Mouse (Mus musculus): ENCODE measurements at regions not wholly inside any gene's neighbourhood (a gene's known extent, or its start where the extent isn't known, plus 50 kb on each side); places are given as distances from the start of the nearest gene placed in this dataset.

DNA sequence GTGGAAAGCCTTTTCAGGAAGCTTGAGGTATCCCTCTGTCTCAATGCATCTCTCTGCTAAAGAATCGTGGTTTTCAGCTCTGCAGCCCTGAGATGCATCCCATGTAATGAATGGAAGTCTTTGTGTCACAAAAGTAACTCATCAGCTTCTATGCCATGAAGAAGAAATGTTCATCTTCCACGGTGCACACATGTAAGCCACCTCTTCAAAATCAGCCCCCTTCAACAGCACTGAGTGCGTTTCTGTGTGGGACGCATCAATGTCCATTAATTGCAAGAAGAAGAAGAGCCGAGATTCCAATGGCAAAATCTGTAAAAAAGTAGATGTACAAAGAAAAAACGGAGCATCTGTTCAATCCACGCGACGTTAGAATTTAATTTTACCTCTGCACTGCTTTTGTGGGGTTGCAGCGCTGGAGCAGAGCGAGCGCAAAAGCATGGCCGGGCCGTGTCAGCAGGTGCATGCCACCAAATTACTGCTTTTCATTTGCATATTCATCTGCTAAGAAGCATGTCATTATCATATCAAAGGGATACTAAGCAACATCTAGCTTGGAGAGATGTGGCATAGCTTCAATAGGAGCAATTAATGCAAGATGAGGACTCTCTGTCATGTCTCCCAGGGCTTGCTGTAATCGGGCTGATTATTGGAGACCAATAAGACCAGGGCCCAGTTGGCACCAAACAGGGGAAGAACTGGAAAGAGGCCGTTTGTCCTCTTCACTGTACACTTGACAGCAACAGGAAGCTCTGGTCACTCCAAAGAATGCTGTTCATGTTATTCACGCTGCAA is 185.0 kb upstream of the Sox2 start:
- no peak for DNase-seq

DNA sequence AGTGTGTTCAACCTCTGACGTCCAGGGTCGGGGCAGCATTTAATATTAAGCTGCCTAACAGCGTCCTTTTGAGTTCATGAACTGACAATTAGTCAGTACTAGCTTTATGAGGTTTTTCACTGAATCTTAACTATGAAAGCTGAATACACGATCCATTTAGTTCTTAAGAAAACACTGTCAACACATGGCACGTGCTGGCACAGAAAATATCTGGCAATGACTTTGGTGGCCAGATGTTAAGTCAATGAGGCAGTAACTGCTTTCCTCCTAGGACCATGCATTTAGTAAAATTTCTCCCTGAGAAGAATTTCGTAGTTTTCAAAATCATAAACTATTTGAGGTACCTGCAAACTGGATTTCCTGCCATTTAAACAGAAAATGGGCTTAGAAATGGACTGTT is 191.4 kb upstream of the Sox2 start:
- DNase-seq = no peak

- peak; percentile 49 for DNase-seq
These were observed 192.4 kb upstream of the Sox2 start for GRCm38 (mm10) chr3:34457821-34458220.

DNA sequence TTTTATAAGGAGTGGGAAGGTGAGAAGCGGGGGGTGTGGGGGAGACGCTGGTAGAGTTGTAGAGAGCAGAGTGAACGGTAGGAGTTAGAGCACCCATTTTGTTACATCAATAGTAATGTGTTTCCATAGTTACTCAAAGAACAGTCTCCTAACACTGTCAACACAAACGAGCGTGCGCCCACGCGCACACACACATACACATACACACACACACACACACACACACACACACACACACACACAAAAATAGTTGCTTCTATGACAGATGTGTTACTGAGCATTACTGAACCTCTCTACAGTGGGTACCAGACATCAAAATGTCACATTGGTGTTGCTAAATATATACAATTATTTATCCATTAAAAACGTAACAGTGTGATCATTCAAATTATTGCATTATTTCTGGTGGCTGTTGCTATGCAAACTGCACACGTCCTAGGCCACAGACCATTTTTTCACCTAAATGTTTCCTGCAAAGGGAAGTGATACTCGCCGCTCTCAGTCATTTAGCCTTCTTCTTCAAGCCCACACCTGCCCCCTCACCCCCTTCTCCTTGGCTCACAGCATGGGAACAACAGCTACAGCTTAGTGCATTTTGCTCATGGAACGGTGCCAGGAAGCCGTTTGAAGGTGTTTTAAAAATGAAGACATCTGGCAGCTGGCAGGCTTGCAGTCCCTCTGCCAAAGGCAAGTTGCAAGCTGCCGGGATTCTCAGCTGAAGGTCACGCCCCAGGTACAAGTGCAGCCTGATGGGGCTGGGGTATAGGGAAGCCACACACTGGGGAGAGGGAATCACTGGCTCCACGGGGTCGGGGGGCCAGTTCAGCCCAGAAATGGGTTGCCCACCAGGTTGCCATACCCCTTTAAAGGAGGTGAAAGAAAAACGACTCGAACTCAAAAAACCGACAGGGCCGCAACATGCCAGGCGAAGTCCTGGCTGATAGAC is 193.4 kb upstream of the Sox2 start:
- peak; percentile 24 for DNase-seq

DNA sequence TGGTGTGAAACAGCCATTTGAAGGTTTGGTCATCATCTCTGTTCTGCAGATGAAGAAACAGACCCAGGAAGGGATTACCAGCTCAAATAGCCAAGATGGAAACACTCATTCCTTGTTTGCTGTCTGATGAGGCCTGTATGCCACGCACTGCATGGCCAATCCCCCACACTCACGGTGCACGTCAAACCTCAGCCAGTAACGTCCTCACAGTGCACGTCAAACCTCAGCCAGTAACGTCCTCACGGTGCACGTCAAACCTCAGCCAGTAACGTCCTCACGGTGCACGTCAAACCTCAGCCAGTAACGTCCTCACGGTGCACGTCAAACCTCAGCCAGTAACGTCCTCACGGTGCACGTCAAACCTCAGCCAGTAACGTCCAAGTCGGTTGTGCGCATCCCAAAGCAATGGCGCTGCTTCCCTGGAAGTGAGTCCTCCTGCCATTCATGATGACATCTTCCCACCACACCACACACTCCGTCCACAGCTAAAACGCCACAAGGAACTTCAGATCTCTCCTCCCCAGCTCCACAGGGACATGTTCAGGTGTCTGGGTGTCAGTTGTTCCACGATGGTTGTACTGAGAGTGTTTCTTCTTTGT is 196.1 kb upstream of the Sox2 start:
- no peak for DNase-seq

DNA sequence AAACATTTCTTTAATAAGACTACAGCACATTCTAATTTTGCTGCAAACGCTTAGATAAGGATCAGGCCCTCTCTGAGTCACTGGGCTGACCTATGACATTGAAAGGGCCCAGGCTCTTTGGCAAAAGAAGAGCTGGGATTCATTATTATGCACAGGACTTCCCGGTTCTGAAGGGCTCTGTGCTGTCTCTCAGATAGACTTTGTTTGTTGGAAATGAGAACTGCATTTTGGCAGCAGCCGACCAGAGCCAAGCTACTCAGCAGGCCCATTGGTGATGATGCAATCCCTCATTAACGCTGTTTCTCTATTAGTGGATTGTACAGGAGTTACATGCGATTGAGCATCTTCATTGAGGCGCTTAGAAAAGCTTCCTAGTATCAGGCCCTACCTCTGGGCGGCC is 204.9 kb upstream of the Sox2 start:
- DNase-seq = no peak

DNA sequence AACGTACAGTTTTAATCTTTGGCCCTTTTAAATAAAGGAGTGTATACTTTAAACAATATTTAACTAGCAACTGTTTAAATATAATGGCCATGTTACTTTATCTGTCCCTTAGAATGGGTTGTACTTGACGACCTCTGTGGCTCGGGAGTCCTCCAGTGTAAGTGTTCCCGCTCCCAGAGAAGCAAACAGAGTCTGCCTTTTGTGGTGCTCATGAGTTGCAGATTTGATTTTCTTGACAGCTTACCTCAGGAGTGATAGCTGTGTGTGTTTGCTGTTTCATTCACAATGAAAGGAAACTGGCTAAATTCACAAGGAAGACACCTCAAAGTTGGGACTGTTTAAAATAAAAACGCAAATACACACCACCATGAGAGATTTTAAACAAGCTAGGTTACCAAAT is 205.4 kb upstream of the Sox2 start:
- DNase-seq = no peak

GRCm38 (mm10) chr3:34443731-34444628 is 206.2 kb upstream of the Sox2 start:
- no peak for DNase-seq

- DNase-seq = no peak
These were observed 206.9 kb upstream of the Sox2 start for GRCm38 (mm10) chr3:34443307-34443706.

GRCm38 (mm10) chr3:34441792-34442191 is 208.4 kb upstream of the Sox2 start:
- no peak for DNase-seq

- DNase-seq = no peak
These were observed 208.9 kb upstream of the Sox2 start for GRCm38 (mm10) chr3:34441266-34441665.

GRCm38 (mm10) chr3:34434901-34435300 is 215.3 kb upstream of the Sox2 start:
- DNase-seq = no peak

DNA sequence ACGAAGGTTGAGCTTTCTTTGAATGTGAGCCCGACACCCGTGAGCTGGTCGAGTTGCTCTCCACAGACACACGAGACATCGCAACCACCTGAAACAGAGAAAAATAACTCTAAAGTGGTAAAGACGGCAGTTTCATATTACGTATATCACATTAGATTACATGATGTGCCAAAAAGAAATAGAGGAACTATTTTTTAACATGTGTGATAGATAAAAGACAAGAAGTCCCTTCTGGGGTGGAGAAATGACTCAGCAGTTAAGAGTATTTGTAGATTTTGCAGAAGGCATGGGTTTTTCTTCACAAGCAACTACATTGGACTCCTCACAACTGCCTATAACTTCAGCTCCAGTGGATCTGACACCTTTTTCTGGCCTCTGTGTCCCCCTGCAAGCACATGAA is 222.2 kb upstream of the Sox2 start:
- DNase-seq = no peak

GRCm38 (mm10) chr3:34427495-34427894 is 222.7 kb upstream of the Sox2 start:
- DNase-seq = no peak

- no peak for DNase-seq
These were observed 223.2 kb upstream of the Sox2 start for GRCm38 (mm10) chr3:34426955-34427354.

DNA sequence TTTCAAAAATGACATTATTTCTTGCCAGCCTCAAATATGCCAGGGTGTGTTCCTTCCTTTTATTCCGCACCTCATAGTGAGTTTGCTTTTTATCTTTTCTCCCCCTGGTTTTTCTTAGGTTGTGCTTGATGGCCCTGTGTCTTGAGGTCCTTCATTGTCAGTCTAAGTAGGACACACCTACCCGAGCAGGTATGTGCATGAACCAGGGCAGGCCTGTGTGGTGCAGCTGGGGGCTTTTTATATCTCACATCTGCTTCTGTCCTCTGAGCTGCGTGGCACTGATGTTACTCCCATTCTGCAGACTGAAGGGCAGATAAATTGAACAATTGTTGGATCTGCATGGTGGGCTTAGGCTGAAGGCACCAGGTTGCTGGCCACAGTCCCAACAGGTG is 238.3 kb upstream of the Sox2 start:
- no peak for DNase-seq

DNA sequence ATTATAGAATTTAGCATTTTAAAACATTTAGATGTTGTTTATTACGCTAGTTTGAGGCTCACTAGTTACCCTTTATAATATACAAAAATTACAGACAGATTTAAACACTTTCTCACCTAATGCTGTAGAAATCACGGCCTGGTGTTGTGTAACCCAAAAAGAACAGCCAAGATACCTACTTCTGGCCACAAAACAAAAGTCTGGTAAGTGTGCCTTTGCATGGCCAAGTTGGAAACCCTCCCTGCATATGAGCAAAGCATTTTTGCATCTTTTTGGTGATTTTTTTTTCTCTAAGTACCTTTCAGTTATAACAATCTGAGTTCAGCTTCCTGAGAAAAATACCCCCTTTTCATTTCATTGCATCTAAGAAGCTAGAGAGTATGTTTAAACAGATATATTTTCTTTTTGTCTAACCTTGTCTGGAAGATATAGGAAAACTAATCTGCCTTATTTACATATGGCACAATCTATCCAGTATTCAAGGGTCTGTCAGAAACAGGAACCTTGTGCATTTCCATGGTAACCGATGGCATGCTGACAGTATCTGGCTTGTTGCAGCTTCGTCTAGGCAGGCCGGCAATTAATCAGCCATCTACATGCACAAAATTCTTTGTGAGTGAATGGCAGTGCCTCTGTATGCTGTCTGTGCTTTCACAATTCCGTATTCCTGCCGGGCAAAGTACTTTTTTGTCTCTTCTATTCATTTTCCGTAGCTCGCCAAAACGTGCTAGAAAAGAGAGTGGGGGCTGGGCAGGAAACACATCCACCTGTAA is 238.9 kb upstream of the Sox2 start:
- no peak for DNase-seq

GRCm38 (mm10) chr3:34403586-34403985 is 246.6 kb upstream of the Sox2 start:
- DNase-seq = no peak

DNA sequence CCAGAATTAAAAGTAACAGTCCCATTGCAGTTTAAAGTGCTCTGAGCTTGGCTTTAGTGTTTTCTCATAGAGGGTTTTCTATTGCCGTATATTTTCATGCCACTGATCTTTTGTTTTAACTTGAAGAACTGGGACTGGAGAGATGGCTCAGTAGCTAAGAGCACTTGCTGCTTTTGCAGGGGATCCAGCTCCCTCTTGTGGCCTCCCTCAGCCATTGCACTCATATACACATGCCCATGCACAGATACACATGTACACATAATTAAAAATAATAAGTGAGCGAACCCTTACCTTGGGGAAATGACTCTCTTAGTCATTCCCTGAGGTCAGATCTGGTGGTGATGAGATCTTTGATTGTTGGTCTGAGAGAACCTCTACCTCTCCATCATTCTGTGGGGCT is 258.9 kb upstream of the Sox2 start:
- no peak for DNase-seq

DNA sequence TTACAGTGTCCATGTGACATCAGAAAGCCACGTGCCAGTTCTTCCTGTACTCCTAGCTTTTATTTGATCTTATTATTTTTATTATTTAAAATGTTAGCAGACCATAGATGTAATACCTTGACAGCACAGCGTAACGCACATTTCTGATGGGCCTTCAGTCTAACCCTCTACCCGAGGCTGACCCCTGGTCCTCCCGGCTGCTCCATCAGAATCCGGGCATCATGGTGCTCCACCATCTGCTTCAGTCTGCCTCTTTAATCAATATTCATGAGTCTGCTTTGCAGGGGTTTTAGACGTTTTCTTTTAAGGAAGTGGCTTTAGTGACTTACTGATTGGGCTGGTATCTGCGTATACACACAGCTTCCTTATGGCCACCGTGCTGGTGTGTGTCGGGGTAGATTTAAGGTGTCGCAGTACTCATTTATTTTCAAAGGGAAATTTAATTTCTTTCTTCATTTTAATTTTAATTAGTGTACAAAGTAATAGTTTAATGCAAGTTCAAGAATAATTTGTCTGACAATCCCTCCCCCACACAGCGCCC is 265.2 kb upstream of the Sox2 start:
- DNase-seq = no peak

DNA sequence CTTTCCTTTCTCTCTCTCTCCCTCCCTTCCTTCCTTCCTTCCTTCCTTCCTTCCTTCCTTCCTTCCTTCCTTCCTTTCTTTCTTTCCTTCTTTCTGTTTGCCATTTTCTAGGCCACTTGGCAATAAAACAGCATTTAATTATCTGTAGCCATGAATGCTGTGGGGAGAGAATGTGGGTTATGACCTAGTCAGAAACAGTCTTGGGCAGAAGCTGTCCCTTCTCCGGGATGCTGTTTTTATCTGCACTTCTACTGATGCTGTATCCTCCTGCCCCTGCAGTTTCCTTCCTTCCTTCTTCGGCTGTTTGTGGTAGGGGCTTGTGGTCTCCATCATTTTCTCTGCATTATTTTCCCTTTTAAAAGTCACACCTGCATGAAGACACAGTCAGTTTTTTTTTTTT is 272.3 kb upstream of the Sox2 start:
- DNase-seq = no peak

Data from adrenal gland, postnatal 14 days (tissue).